9 mouse cellular contexts compared by ENCODE assay signal in genomic region chr5:21373180-21373518, GRCm38 (mm10). TPM values are rescaled to one million over a fixed set of nuclear protein-coding genes. Genes with fewer than 3 reads are reported as not detected.
DNase-seq lines count a peak whose midpoint lies in the region; ATAC-seq and TF ChIP-seq lines count a peak whose summit lies in the region.
"Had no signal": no experiment of that assay in that cellular context is flagged by ENCODE, and none has a peak within 500 bp of the region (broad histone marks: within the 10 kb centered on the region; RNA-seq: fewer than 3 reads in every experiment).

No protein-coding gene starts in this region.

- DNase-seq in heart, adult 9 months (ENCODE audit: low spot score in 2 of 2): no peak
- no peak for DNase-seq in thymus, adult 2 months
- DNase-seq in thymus, postnatal 25 days: no peak
- DNase-seq in liver, embryonic 14.5 days (ENCODE audit: low read depth in 3 of 3, low spot score in 3 of 3): no peak
- DNase-seq in adrenal gland, adult 2 months: no peak
- DNase-seq in frontal cortex, adult 2 months (ENCODE audit: extremely low spot score in 1 of 2, low spot score in 1 of 2): no peak
- no peak for DNase-seq in Muller cell, postnatal 12 days (ENCODE audit: inconsistent ontology term)

- WGBS in heart, embryonic 11.5 days (ENCODE audit: insufficient replicate concordance): 60% methylated on average over 7 of the region's 7 CpGs
- WGBS in thymus, adult 2 months: 62% methylated on average over 7 of the region's 7 CpGs
- WGBS in liver, embryonic 14.5 days (ENCODE audit: insufficient replicate concordance): 40% methylated on average over 7 of the region's 7 CpGs

- H3K4me1 ChIP-seq in heart, embryonic 11.5 days (ENCODE audit: control insufficient read depth, insufficient read depth, low read length): no peaks in the 10 kb centered on the region
- H3K4me1 ChIP-seq in thymus, adult 2 months (replicated peaks; ENCODE audit: control insufficient read depth, insufficient read depth, low read length): peaks cover 5% of the 10 kb centered on the region; the same call in 1 of the 2 replicates
- no peaks in the 10 kb centered on the region for H3K4me1 ChIP-seq in liver, embryonic 14.5 days (replicated peaks; ENCODE audit: control insufficient read depth in 2 of 2, insufficient read depth in 2 of 2, low read length in 1 of 2)

- TF ChIP-seq POLR2A in thymus, adult 2 months (IDR thresholded peaks at IDR 0.05; ENCODE audit: control insufficient read depth, extremely low read depth, insufficient read depth, low read length, poor library complexity): no peak

- ATAC-seq in heart, embryonic 11.5 days (replicated peaks; ENCODE audit: insufficient number of reproducible peaks, low FRiP score, low TSS enrichment): no peak
- no peak for ATAC-seq in liver, embryonic 14.5 days (ENCODE audit: insufficient read depth)

- H3K9me3 ChIP-seq in heart, embryonic 11.5 days (replicated peaks; ENCODE audit: control insufficient read depth, low read length): no peaks in the 10 kb centered on the region
- H3K9me3 ChIP-seq in liver, embryonic 14.5 days (ENCODE audit: control insufficient read depth, low read length): no peaks in the 10 kb centered on the region

- H3K4me3 ChIP-seq in heart, embryonic 11.5 days (ENCODE audit: low read depth, low read length): peak overlapping the region; percentile 64
- peak overlapping the region; percentile 31 for H3K4me3 ChIP-seq in thymus, adult 2 months (ENCODE audit: control insufficient read depth, insufficient read depth, low read length)
- 0 out of 4 replicates have a peak overlapping the region, but pooled peaks of 1 of the 2 experiments have one; percentile 5 for H3K4me3 ChIP-seq in liver, embryonic 14.5 days (ENCODE audit: insufficient read depth in 1 of 2, low read depth in 2 of 2, low read length in 2 of 2)

- H3K9ac ChIP-seq in heart, embryonic 11.5 days (ENCODE audit: low read depth, low read length): peak overlapping the region; percentile 77
- H3K9ac ChIP-seq in liver, embryonic 14.5 days (replicated peaks): no peak overlapping the region

- no peak overlapping the region for H3K27ac ChIP-seq in heart, embryonic 11.5 days (ENCODE audit: low read depth, low read length)
- H3K27ac ChIP-seq in thymus, adult 2 months (ENCODE audit: control insufficient read depth, insufficient read depth, low read length): no peak overlapping the region
- no peak overlapping the region for H3K27ac ChIP-seq in liver, embryonic 14.5 days

- no peak for TF ChIP-seq CTCF in thymus, adult 2 months (IDR thresholded peaks at IDR 0.05; ENCODE audit: borderline replicate concordance, control insufficient read depth, extremely low read depth, insufficient read depth, low read length, poor library complexity)
- no peak for TF ChIP-seq CTCF in liver, embryonic 14.5 days (IDR thresholded peaks at IDR 0.05; ENCODE audit: low read depth)

- no peak for TF ChIP-seq EP300 in liver, embryonic 14.5 days (IDR thresholded peaks at IDR 0.05; ENCODE audit: low read depth)

- peak overlapping the region; percentile 89 for H3K4me2 ChIP-seq in heart, embryonic 11.5 days
- peak overlapping the region; percentile 61 for H3K4me2 ChIP-seq in liver, embryonic 14.5 days (ENCODE audit: low read depth)

- H3K27me3 ChIP-seq in heart, embryonic 11.5 days (ENCODE audit: control insufficient read depth, insufficient read depth, low read length): no peaks in the 10 kb centered on the region
- H3K27me3 ChIP-seq in thymus, adult 2 months (ENCODE audit: control insufficient read depth, insufficient read depth, low read length): no peaks in the 10 kb centered on the region; the same call in 1 of the 2 replicates
- H3K27me3 ChIP-seq in liver, embryonic 14.5 days (ENCODE audit: control insufficient read depth, insufficient read depth, low read length): no peaks in the 10 kb centered on the region; the same call in 1 of the 2 replicates

- H3K36me3 ChIP-seq in heart, embryonic 11.5 days (ENCODE audit: control insufficient read depth, insufficient read depth, low read length): no peaks in the 10 kb centered on the region
- no peaks in the 10 kb centered on the region for H3K36me3 ChIP-seq in thymus, adult 2 months (ENCODE audit: control insufficient read depth, insufficient read depth, low read length)
- no peaks in the 10 kb centered on the region for H3K36me3 ChIP-seq in liver, embryonic 14.5 days (replicated peaks; ENCODE audit: control insufficient read depth, insufficient read depth, low read depth)

RNA-seq across cellular contexts. Expression of gene Fgl2, which starts 0.7 kb away (rescaled TPM):
- 19.9 and 31.3 TPM in 2 replicates for polyA plus RNA-seq in heart, embryonic 11.5 days (2014; fragmentation: Nextera tagmentation; extraction: Ambion mirVana)
- polyA plus RNA-seq in thymus, adult 2 months (2012; rRNA removed): 4.2 and 5.4 TPM in 2 replicates
- 0.82 and 1.1 TPM in 2 replicates for polyA plus RNA-seq in liver, embryonic 14.5 days (2012; rRNA removed)
- polyA plus RNA-seq in liver, embryonic 14.5 days (2014; fragmentation: Nextera tagmentation; extraction: Ambion mirVana): 1.6 and 1.7 TPM in 2 replicates
- total RNA-seq in adrenal gland, adult 2 months (2021): 10 to 100 TPM in 1 of 2 experiments, 1 to 10 TPM in 1; 5.3 to 10.1 TPM
- polyA plus RNA-seq in adrenal gland, adult 2 months (2012; rRNA removed): 4.8 and 5.6 TPM in 2 replicates
- 1.2 and 1.9 TPM in 2 replicates for polyA plus RNA-seq in frontal cortex, adult 2 months (2012; rRNA removed)

RNA-seq across cellular contexts. Expression of gene Ccdc146, which starts 51.3 kb away (rescaled TPM):
- 2.2 TPM in 2 replicates for polyA plus RNA-seq in heart, embryonic 11.5 days (2014; fragmentation: Nextera tagmentation; extraction: Ambion mirVana)
- 0.05 TPM in 1 of 2 replicates, not detected in the other for polyA plus RNA-seq in thymus, adult 2 months (2012; rRNA removed)
- 0.04 TPM in 1 of 2 replicates, not detected in the other for polyA plus RNA-seq in liver, embryonic 14.5 days (2012; rRNA removed)
- not detected in 2 replicates for polyA plus RNA-seq in liver, embryonic 14.5 days (2014; fragmentation: Nextera tagmentation; extraction: Ambion mirVana)
- under 1 TPM; 0.14 TPM for total RNA-seq in adrenal gland, adult 2 months (2021)
- polyA plus RNA-seq in adrenal gland, adult 2 months (2012; rRNA removed): 0.18 TPM in 1 of 2 replicates, not detected in the other
- polyA plus RNA-seq in frontal cortex, adult 2 months (2012; rRNA removed): 0.22 and 0.23 TPM in 2 replicates
- polyA plus RNA-seq: C2C12 had no signal

RNA-seq across cellular contexts. Expression of gene Fam185a, which starts 51.6 kb away (rescaled TPM):
- 8.0 and 10.0 TPM in 2 replicates for polyA plus RNA-seq in heart, embryonic 11.5 days (2014; fragmentation: Nextera tagmentation; extraction: Ambion mirVana)
- polyA plus RNA-seq in thymus, adult 2 months (2012; rRNA removed): 1.7 and 1.8 TPM in 2 replicates
- 1.5 and 1.8 TPM in 2 replicates for polyA plus RNA-seq in liver, embryonic 14.5 days (2012; rRNA removed)
- polyA plus RNA-seq in liver, embryonic 14.5 days (2014; fragmentation: Nextera tagmentation; extraction: Ambion mirVana): 2.8 and 3.1 TPM in 2 replicates
- 10 to 100 TPM; 11.2 to 15.1 TPM for total RNA-seq in adrenal gland, adult 2 months (2021)
- polyA plus RNA-seq in adrenal gland, adult 2 months (2012; rRNA removed): 5.7 and 7.9 TPM in 2 replicates
- 8.3 and 8.4 TPM in 2 replicates for polyA plus RNA-seq in frontal cortex, adult 2 months (2012; rRNA removed)
